Comparison of ENCODE assay signal across 7 mouse cellular contexts in genomic region chr11:87442643-87443372, GRCm38 (mm10). TPM values are rescaled to one million over a fixed set of nuclear protein-coding genes. Genes with fewer than 3 reads are reported as not detected.
A peak's percentile ranks its signal among the peaks of the same experiment; 100 is the strongest.
DNase-seq lines count a peak whose midpoint lies in the region; ATAC-seq and TF ChIP-seq lines count a peak whose summit lies in the region.
"Not testable (repeated sequence)": the region's sequence is repeated elsewhere in the genome, so short reads cannot be mapped to it uniquely, and the experiment has no call there.

No protein-coding gene starts in this region.

- peak overlapping the region; percentile 33 for H3K4me3 ChIP-seq in embryonic facial prominence, embryonic 13.5 days
- H3K4me3 ChIP-seq in limb, embryonic 11.5 days (ENCODE audit: low read depth, low read length): not testable (repeated sequence)
- peak overlapping the region; percentile 34 for H3K4me3 ChIP-seq in midbrain, embryonic 13.5 days (replicated peaks)
- H3K4me3 ChIP-seq in small intestine, adult 2 months (ENCODE audit: low read depth, low read length): peak overlapping the region; percentile 53

- 0 out of 2 replicates have a peak overlapping the region, but pooled peaks have one; percentile 44 for H3K9ac ChIP-seq in embryonic facial prominence, embryonic 13.5 days
- H3K9ac ChIP-seq in limb, embryonic 11.5 days (ENCODE audit: low read length): not testable (repeated sequence)
- peak overlapping the region; percentile 66 for H3K9ac ChIP-seq in midbrain, embryonic 13.5 days (replicated peaks)

- peak; percentile 96 for ATAC-seq in embryonic facial prominence, embryonic 13.5 days (ENCODE audit: insufficient number of reproducible peaks, insufficient read depth, low FRiP score, low TSS enrichment, low read depth)
- ATAC-seq in limb, embryonic 11.5 days (ENCODE audit: insufficient number of reproducible peaks, low FRiP score, low TSS enrichment, low read depth): peak; percentile 97
- ATAC-seq in midbrain, embryonic 13.5 days: peak; percentile 98

- H3K27ac ChIP-seq in embryonic facial prominence, embryonic 13.5 days: peak overlapping the region; percentile 78
- H3K27ac ChIP-seq in limb, embryonic 11.5 days (replicated peaks; ENCODE audit: low read depth, low read length): not testable (repeated sequence)
- H3K27ac ChIP-seq in midbrain, embryonic 13.5 days: peak overlapping the region; percentile 84
- peak overlapping the region; percentile 48; the same call in 1 of the 2 replicates for H3K27ac ChIP-seq in small intestine, adult 2 months (ENCODE audit: insufficient read depth, low read depth, low read length)

- H3K4me1 ChIP-seq in embryonic facial prominence, embryonic 13.5 days: peaks cover 10% of the 10 kb centered on the region; the same call in 1 of the 2 replicates
- not testable (repeated sequence) for H3K4me1 ChIP-seq in limb, embryonic 11.5 days (ENCODE audit: control insufficient read depth, insufficient read depth, low read length); small intestine, adult 2 months (ENCODE audit: control insufficient read depth, insufficient read depth, insufficient read length, low read length)
- H3K4me1 ChIP-seq in midbrain, embryonic 13.5 days (replicated peaks): peaks cover 13% of the 10 kb centered on the region; the same call in 1 of the 2 replicates

- peak; percentile 83 for DNase-seq in adrenal gland, postnatal 10 days
- peak; percentile 87 to 90 for DNase-seq in heart, adult 18-20 months
- peak; percentile 85 for DNase-seq in kidney, adult 18-20 months
- peak; percentile 80 for DNase-seq in limb, embryonic 11.5 days (ENCODE audit: low spot score)

- not testable (repeated sequence) for H3K27me3 ChIP-seq in embryonic facial prominence, embryonic 13.5 days; limb, embryonic 11.5 days (ENCODE audit: control insufficient read depth, insufficient read depth, low read length); midbrain, embryonic 13.5 days; small intestine, adult 2 months (ENCODE audit: control insufficient read depth, insufficient read depth, low read length)

- TF ChIP-seq POLR2A in small intestine, adult 2 months (IDR thresholded peaks at IDR 0.05; ENCODE audit: low read depth, low read length): not testable (repeated sequence)

- H3K4me2 ChIP-seq in embryonic facial prominence, embryonic 13.5 days: peak overlapping the region; percentile 61
- peak overlapping the region; percentile 21 for H3K4me2 ChIP-seq in limb, embryonic 11.5 days (ENCODE audit: low read depth, severe bottlenecking)
- H3K4me2 ChIP-seq in midbrain, embryonic 13.5 days (replicated peaks): peak overlapping the region; percentile 54

- H3K36me3 ChIP-seq in embryonic facial prominence, embryonic 13.5 days; limb, embryonic 11.5 days (ENCODE audit: control insufficient read depth, insufficient read depth, low read length); midbrain, embryonic 13.5 days; small intestine, adult 2 months (ENCODE audit: control insufficient read depth, insufficient read depth, low read length): not testable (repeated sequence)

- not testable (repeated sequence) for TF ChIP-seq CTCF in small intestine, adult 2 months (IDR thresholded peaks at IDR 0.05; ENCODE audit: extremely low read depth, insufficient read length, insufficient replicate concordance, low read depth, low read length)

- H3K9me3 ChIP-seq in embryonic facial prominence, embryonic 13.5 days; limb, embryonic 11.5 days (ENCODE audit: control insufficient read depth, low read length); midbrain, embryonic 13.5 days: not testable (repeated sequence)

- WGBS in embryonic facial prominence, embryonic 13.5 days: under 1% methylated on average over 32 of the region's 62 CpGs
- WGBS in limb, embryonic 11.5 days: under 1% methylated on average over 30 of the region's 62 CpGs
- WGBS in midbrain, embryonic 13.5 days: under 1% methylated on average over 32 of the region's 62 CpGs
- under 1% methylated on average over 33 of the region's 62 CpGs for WGBS in small intestine, adult 2 months

RNA-seq across cellular contexts. Expression of gene Tex14, which starts 37.9 kb away (rescaled TPM):
- total RNA-seq in adrenal gland, postnatal 10 days (2021): under 1 TPM; 0.58 to 0.90 TPM
- polyA plus RNA-seq in embryonic facial prominence, embryonic 13.5 days (2015; fragmentation: Nextera tagmentation; extraction: Ambion mirVana): 0.04 and 0.26 TPM in 2 replicates
- total RNA-seq in heart, adult 18-20 months (2021): under 1 TPM; 0.07 to 0.15 TPM
- polyA plus RNA-seq in limb, embryonic 11.5 days (2014; fragmentation: Nextera tagmentation; extraction: Ambion mirVana): 0.13 and 0.60 TPM in 2 replicates
- 0.19 and 0.38 TPM in 2 replicates for polyA plus RNA-seq in midbrain, embryonic 13.5 days (2015; fragmentation: Nextera tagmentation; extraction: Ambion mirVana)
- polyA plus RNA-seq in small intestine, adult 2 months (2012; rRNA removed): 0.19 TPM in 1 of 2 replicates, not detected in the other

RNA-seq across cellular contexts. Expression of gene Rad51c, which starts 38.1 kb away (rescaled TPM):
- 1 to 10 TPM; 3.2 to 3.3 TPM for total RNA-seq in adrenal gland, postnatal 10 days (2021)
- polyA plus RNA-seq in embryonic facial prominence, embryonic 13.5 days (2015; fragmentation: Nextera tagmentation; extraction: Ambion mirVana): 8.2 and 9.3 TPM in 2 replicates
- total RNA-seq in heart, adult 18-20 months (2021): 1 to 10 TPM; 1.8 to 1.9 TPM
- 14.3 and 14.5 TPM in 2 replicates for polyA plus RNA-seq in limb, embryonic 11.5 days (2014; fragmentation: Nextera tagmentation; extraction: Ambion mirVana)
- polyA plus RNA-seq in midbrain, embryonic 13.5 days (2015; fragmentation: Nextera tagmentation; extraction: Ambion mirVana): 5.9 and 6.3 TPM in 2 replicates
- 0.05 and 0.37 TPM in 2 replicates for polyA plus RNA-seq in small intestine, adult 2 months (2012; rRNA removed)
